Mouse (Mus musculus): ENCODE data around the gene Hltf.
"Not testable (repeated sequence)": the region's sequence is repeated elsewhere in the genome, so short reads cannot be mapped to it uniquely, and the experiment has no call there.

The Hltf gene

GRCm38 (mm10) chr3:20104318-20104717 lies 46.7 kb downstream of the Hltf start:
- DNase-seq (ENCODE audit: low spot score in 2 of 2) = no peak

- no peak for DNase-seq (ENCODE audit: low spot score in 2 of 2)
Measured at GRCm38 (mm10) chr3:20104776-20105175, 47.2 kb downstream of the Hltf start.

GRCm38 (mm10) chr3:20108881-20109280 lies 51.3 kb downstream of the Hltf start:
- DNase-seq (ENCODE audit: low spot score in 2 of 2) = no peak

- DNase-seq (ENCODE audit: low spot score in 2 of 2) = no peak
Measured at GRCm38 (mm10) chr3:20111913-20112312, 54.3 kb downstream of the Hltf start.

GRCm38 (mm10) chr3:20119044-20119591 lies 61.5 kb downstream of the Hltf start:
- no peak for DNase-seq (ENCODE audit: low spot score in 2 of 2)

- no peak for DNase-seq (ENCODE audit: low spot score in 2 of 2)
Measured at GRCm38 (mm10) chr3:20119686-20120244, 62.2 kb downstream of the Hltf start.

GRCm38 (mm10) chr3:20121582-20121981 lies 64.0 kb downstream of the Hltf start:
- DNase-seq (ENCODE audit: low spot score in 2 of 2) = not testable (repeated sequence)

GRCm38 (mm10) chr3:20125604-20126003 lies 68.0 kb downstream of the Hltf start:
- no peak for DNase-seq (ENCODE audit: low spot score in 2 of 2)

GRCm38 (mm10) chr3:20127047-20127595 lies 69.5 kb downstream of the Hltf start:
- DNase-seq (ENCODE audit: low spot score in 2 of 2) = no peak

- DNase-seq (ENCODE audit: low spot score in 2 of 2) = no peak
Measured at GRCm38 (mm10) chr3:20129491-20129890, 71.9 kb downstream of the Hltf start.

GRCm38 (mm10) chr3:20130456-20131349 lies 73.1 kb downstream of the Hltf start:
- DNase-seq (ENCODE audit: low spot score in 2 of 2) = no peak

GRCm38 (mm10) chr3:20131350-20131720 lies 73.7 kb downstream of the Hltf start:
- no peak for DNase-seq (ENCODE audit: low spot score in 2 of 2)

- no peak for DNase-seq (ENCODE audit: low spot score in 2 of 2)
Measured at GRCm38 (mm10) chr3:20132731-20133130, 75.1 kb downstream of the Hltf start.

GRCm38 (mm10) chr3:20133745-20134144 lies 76.1 kb downstream of the Hltf start:
- no peak for DNase-seq (ENCODE audit: low spot score in 2 of 2)

GRCm38 (mm10) chr3:20134545-20134944 lies 76.9 kb downstream of the Hltf start:
- DNase-seq (ENCODE audit: low spot score in 2 of 2) = no peak

- no peak for DNase-seq (ENCODE audit: low spot score in 2 of 2)
Measured at GRCm38 (mm10) chr3:20136868-20137581, 79.4 kb downstream of the Hltf start.

- no peak for DNase-seq (ENCODE audit: low spot score in 2 of 2)
Measured at GRCm38 (mm10) chr3:20141240-20141639, 83.6 kb downstream of the Hltf start.

GRCm38 (mm10) chr3:20141679-20142078 lies 84.1 kb downstream of the Hltf start:
- DNase-seq (ENCODE audit: low spot score in 2 of 2) = no peak

GRCm38 (mm10) chr3:20142101-20142500 lies 84.5 kb downstream of the Hltf start:
- DNase-seq (ENCODE audit: low spot score in 2 of 2) = no peak

GRCm38 (mm10) chr3:20142576-20142975 lies 85.0 kb downstream of the Hltf start:
- DNase-seq (ENCODE audit: low spot score in 2 of 2) = no peak

GRCm38 (mm10) chr3:20143726-20144125 lies 86.1 kb downstream of the Hltf start:
- DNase-seq (ENCODE audit: low spot score in 2 of 2) = no peak

GRCm38 (mm10) chr3:20144401-20144800 lies 86.8 kb downstream of the Hltf start:
- no peak for DNase-seq (ENCODE audit: low spot score in 2 of 2)
